ENCODE assay signal across 8 mouse cellular contexts in genomic region chr8:83049171-83049601, GRCm38 (mm10).
DNase-seq lines count a peak whose midpoint lies in the region; ATAC-seq lines count a peak whose summit lies in the region.

No protein-coding gene starts in this region.

- H3K9me3 ChIP-seq in heart, embryonic 14.5 days (ENCODE audit: control insufficient read depth, low read length), result no peaks in the 10 kb centered on the region

- WGBS in heart, embryonic 14.5 days, result 35% methylated on average over 7 of the region's 7 CpGs

- peak overlapping the region; percentile 14; the same call in 1 of the 2 replicates for H3K9ac ChIP-seq in heart, embryonic 14.5 days (ENCODE audit: low read length)

- no peaks in the 10 kb centered on the region for H3K36me3 ChIP-seq in heart, embryonic 14.5 days (ENCODE audit: control insufficient read depth, insufficient read depth, low read length)

- H3K4me3 ChIP-seq in heart, embryonic 14.5 days (ENCODE audit: control insufficient read depth in 1 of 2, insufficient read depth in 1 of 2, low read depth in 1 of 2, low read length in 2 of 2), result no peak overlapping the region

- DNase-seq in MN1 (ENCODE audit: low spot score), result peak; percentile 76
- peak; percentile 56 for DNase-seq in embryo, embryonic 11 days
- DNase-seq in lung, postnatal 10 days, result peak; percentile 47
- DNase-seq in cerebellum, adult 18-20 months, result no peak
- no peak for DNase-seq in layer of hippocampus, adult 9-11 months
- no peak for DNase-seq in spleen, postnatal 14 days (ENCODE audit: low spot score in 2 of 2)
- no peak for DNase-seq in thymus, postnatal 25 days

- no peak overlapping the region for H3K4me2 ChIP-seq in heart, embryonic 14.5 days (ENCODE audit: low read length)

- ATAC-seq in heart, embryonic 14.5 days (ENCODE audit: insufficient number of reproducible peaks, insufficient read depth, low FRiP score, low read depth), result no peak

- H3K4me1 ChIP-seq in heart, embryonic 14.5 days (ENCODE audit: control insufficient read depth in 2 of 2, insufficient read depth in 2 of 2, low read length in 2 of 2), result peaks cover 6 to 12% of the 10 kb centered on the region in 2 experiments; a peak in 3 of 4 replicates

- no peaks in the 10 kb centered on the region for H3K27me3 ChIP-seq in heart, embryonic 14.5 days (ENCODE audit: control insufficient read depth, insufficient read depth, low read length)

- H3K27ac ChIP-seq in heart, embryonic 14.5 days (replicated peaks in 1 of 2; ENCODE audit: control insufficient read depth in 1 of 2, insufficient read depth in 1 of 2, low read depth in 2 of 2, low read length in 2 of 2), result peak overlapping the region in 1 of 2 experiments; percentile 19; a peak in 2 of 4 replicates

Comparison
In these comparisons a context has a peak if more than half of its experiments do, and no peak if none do; other contexts are left out.
1. DNase-seq: peak in MN1 (single experiment), embryo, embryonic 11 days (single experiment) and lung, postnatal 10 days (single experiment); none in cerebellum, adult 18-20 months (0 of 2), layer of hippocampus, adult 9-11 months (single experiment), spleen, postnatal 14 days (0 of 2) and thymus, postnatal 25 days (single experiment).